Mouse (Mus musculus) heart, adult 2 months (tissue): ENCODE measurements at regions not wholly inside any gene's neighbourhood (a gene's known extent, or its start where the extent isn't known, plus 50 kb on each side); places are given as distances from the start of the nearest gene placed in this dataset.

Experiments used
- DNase-seq, 2 experiments: peaks; one replicate each; pipeline ENCODE4 v3.0.0; 2021
- H3K27ac ChIP-seq: fragments of 200-600 bp; 2 replicates; pipeline ENCODE4 v1.8.1; 2022
- H3K27me3 ChIP-seq: fragments of 200-500 bp; 2 replicates; pipeline ENCODE4 v1.6.1; 2012; ENCODE audit warnings: mild to moderate bottlenecking, low read length, inconsistent platforms, mixed read lengths; ENCODE audit not compliant: control insufficient read depth, insufficient read depth
- H3K36me3 ChIP-seq: fragments of 200-500 bp; 2 replicates; pipeline ENCODE4 v1.6.1; 2012; ENCODE audit warnings: low read length, inconsistent platforms; ENCODE audit not compliant: control insufficient read depth, insufficient read depth
- H3K4me1 ChIP-seq: fragments of 200-500 bp; 2 replicates; pipeline ENCODE4 v1.6.1; 2011; ENCODE audit warnings: low read length; ENCODE audit not compliant: control insufficient read depth, insufficient read depth
- H3K4me3 ChIP-seq: fragments of 200-600 bp; 2 replicates; pipeline ENCODE4 v1.8.1; 2022
- H3K79me2 ChIP-seq: fragments of 200-500 bp; replicated peaks from 2 replicates; pipeline ENCODE4 v1.6.1; 2012; ENCODE audit warnings: mild to moderate bottlenecking, inconsistent platforms, low read length, moderate library complexity, mixed read lengths; ENCODE audit not compliant: control insufficient read depth, insufficient read depth
- H3K9ac ChIP-seq: fragments of 200-500 bp; 2 replicates; pipeline ENCODE4 v1.6.1; 2012; ENCODE audit warnings: low read depth, mild to moderate bottlenecking, control low read depth, inconsistent platforms, low read length, mixed read lengths
- CTCF ChIP-seq: fragments of 200-600 bp; IDR thresholded peaks from 2 replicates; pipeline ENCODE4 v1.8.1; 2022; ENCODE audit warnings: antibody characterized with exemption, mild to moderate bottlenecking, moderate library complexity
- EP300 ChIP-seq: fragments of 200-500 bp; IDR thresholded peaks from 2 replicates; pipeline ENCODE4 v1.6.1; 2011; ENCODE audit warnings: low read depth, low read length, control low read depth; ENCODE audit not compliant: insufficient read depth
- POLR2A ChIP-seq: fragments of 200-500 bp; IDR thresholded peaks from 2 replicates; pipeline ENCODE4 v1.6.1; 2011; ENCODE audit warnings: mild to moderate bottlenecking, low read depth, low read length, control low read depth; ENCODE audit not compliant: insufficient read depth
- WGBS: fragments of 180-500 bp; shearing (Covaris S2); methylation state at CpG from one replicate; pipeline ENCODE4 v1.1.7; 2018; 5-methylcytosine and 5-hydroxymethylcytosine counted together
- intact Hi-C: fragments of 180-260 bp; cut with DNase I; formaldehyde crosslinking; loops from one replicate; pipeline ENCODE4 v1.15.1; 2025

DNA sequence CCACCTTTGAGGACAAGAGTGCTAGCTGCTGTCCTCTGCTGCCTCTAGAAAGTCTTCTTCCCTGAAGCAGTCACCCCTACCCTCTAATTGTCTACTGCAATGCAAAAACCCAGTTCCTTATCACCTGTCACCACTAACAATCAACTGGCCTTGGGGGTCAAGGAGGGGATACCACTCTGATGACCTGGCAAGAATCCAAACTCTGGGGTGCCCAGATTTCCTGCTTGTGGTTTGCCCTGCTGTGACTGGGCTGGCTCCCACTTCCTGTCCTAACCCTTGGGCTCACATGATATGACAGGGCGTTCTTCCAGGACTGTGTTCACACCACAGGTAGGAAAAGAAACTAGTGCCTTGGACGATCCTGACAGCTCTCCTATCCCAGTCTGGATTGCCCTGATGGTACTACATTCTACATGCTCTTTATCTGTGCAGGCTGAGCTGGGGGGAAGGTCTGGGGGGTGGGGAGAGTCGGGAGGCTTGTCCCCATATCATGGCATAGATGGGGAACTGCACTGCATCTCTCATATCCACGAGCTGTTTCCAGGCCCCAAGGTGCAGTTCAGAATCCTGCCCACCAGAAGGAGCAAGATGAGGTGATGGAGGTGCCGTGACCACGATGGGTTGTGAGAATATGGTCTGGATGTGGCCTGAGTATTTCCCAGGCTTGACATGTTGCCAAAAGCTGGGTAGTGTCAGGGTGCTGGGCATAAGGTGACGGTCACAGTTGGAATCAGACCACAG, 81.0 kb downstream of the Maf start:
- DNase-seq, result no peak
- H3K27me3 ChIP-seq, result no peaks in the 10 kb centered on the region
- no peak overlapping the region for H3K27ac ChIP-seq
- 72% methylated on average over 7 of the region's 7 CpGs for WGBS
- H3K4me3 ChIP-seq, result no peak overlapping the region
- H3K4me1 ChIP-seq, result no peaks in the 10 kb centered on the region
- no peaks in the 10 kb centered on the region for H3K79me2 ChIP-seq
- H3K36me3 ChIP-seq, result no peaks in the 10 kb centered on the region
- TF ChIP-seq POLR2A (no peak), CTCF (no peak), EP300 (no peak)
- H3K9ac ChIP-seq, result no peak overlapping the region
- intact Hi-C loops, result no loop called here

- H3K9ac ChIP-seq, result no peak overlapping the region
- H3K4me3 ChIP-seq, result no peak overlapping the region
- no peaks in the 10 kb centered on the region for H3K36me3 ChIP-seq
- 84% methylated on average over 1 of the region's 1 CpGs for WGBS
- H3K4me1 ChIP-seq, result no peaks in the 10 kb centered on the region
- no peak for TF ChIP-seq CTCF
- no peak for TF ChIP-seq POLR2A
- TF ChIP-seq EP300, result no peak
- intact Hi-C loops, result no loop called here
- no peaks in the 10 kb centered on the region for H3K27me3 ChIP-seq
- H3K27ac ChIP-seq, result no peak overlapping the region
- DNase-seq, result no peak
- no peaks in the 10 kb centered on the region for H3K79me2 ChIP-seq
Observed at GRCm38 (mm10) chr8:115625072-115625471, 82.5 kb downstream of the Maf start.

DNA sequence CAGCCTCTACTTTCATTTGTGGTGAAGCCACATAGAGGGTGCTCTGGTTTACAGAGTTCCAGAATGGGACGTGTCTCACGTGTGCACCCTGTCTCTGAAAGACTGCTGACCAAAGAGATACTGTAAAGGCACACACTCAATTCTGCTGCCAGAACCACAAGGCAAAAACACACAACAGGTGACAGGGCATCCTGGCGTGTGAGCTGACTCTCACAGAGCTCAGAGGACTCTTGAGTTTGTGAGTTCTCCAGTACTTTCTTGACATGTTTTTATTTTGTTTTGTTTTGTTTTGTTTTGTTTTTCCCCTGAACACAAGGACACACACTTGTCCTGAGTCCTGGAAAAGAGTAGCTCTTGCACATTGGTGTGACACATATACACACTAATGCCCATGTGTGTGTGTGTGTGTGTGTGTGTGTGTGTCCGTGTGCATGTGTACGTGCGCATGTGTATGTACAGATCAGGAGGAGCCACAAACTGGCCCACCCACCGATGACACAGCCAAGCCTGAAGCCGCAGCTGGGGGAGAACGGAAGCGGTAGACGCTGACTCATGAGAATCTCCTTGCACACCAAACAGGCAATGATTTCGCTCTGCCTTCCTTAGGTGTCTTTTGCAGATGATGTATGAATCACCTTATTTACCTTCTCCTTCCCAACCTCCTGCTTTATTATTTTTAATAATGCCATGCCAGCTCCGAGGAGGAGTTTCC, 89.4 kb downstream of the Maf start:
- H3K79me2 ChIP-seq, result no peaks in the 10 kb centered on the region
- no peak for TF ChIP-seq CTCF
- no peak for TF ChIP-seq POLR2A
- no peak for TF ChIP-seq EP300
- H3K4me3 ChIP-seq, result no peak overlapping the region
- no peaks in the 10 kb centered on the region for H3K36me3 ChIP-seq
- 0 out of 2 replicates have a peak, but pooled peaks cover 1% of the 10 kb centered on the region for H3K4me1 ChIP-seq
- intact Hi-C loops, result no loop called here
- WGBS, result 60% methylated on average over 13 of the region's 13 CpGs
- H3K9ac ChIP-seq, result no peak overlapping the region
- H3K27me3 ChIP-seq, result no peaks in the 10 kb centered on the region
- H3K27ac ChIP-seq, result no peak overlapping the region
- DNase-seq, result peak; percentile 39 to 53

DNA sequence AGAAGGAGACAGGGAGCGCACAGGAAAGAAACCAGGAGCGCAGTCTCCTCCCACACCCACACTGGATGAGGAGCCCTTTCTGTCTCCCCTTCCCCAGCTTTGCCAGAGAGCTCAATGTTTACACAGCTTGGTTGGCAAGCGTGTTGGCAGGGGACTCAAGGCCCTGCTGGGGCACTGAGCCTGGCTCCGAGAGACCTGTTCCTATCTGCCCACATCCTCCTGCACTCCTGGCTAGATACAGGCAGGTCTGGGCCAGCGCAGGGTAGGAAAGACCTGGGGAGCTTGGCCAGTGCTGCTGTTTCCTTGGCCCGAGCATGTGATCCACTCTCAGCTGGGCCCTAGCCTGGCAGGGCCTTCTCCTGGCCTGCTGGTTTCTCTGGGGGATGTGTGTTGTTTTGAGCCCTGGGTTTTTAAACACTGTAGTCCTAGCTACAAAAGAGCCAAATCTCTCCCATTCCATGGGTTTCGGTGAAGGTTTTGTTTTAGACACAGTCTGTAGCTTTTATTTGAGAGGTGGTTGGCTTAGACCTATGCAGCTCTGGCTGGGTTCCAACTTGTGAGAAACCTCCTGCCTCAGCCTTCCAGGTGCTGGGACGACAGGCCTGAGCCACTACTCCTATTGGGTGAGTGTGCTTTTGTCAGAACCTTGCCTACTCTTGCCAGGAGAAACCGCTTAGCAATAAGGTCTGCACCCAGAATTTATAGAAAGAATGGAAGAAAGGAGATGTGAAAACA, 90.6 kb downstream of the Maf start:
- Histone ChIP-seq H3K36me3 (no peaks in the 10 kb centered on the region), H3K9ac (no peak overlapping the region), H3K4me1 (0 out of 2 replicates have a peak, but pooled peaks cover 1% of the 10 kb centered on the region), H3K27me3 (no peaks in the 10 kb centered on the region), H3K27ac (no peak overlapping the region), H3K79me2 (no peaks in the 10 kb centered on the region), H3K4me3 (no peak overlapping the region)
- TF ChIP-seq EP300, result no peak
- no peak for TF ChIP-seq POLR2A
- no peak for TF ChIP-seq CTCF
- intact Hi-C loops, result no loop called here
- no peak for DNase-seq
- 81% methylated on average over 9 of the region's 9 CpGs for WGBS

- Histone ChIP-seq H3K9ac (no peak overlapping the region), H3K27me3 (no peaks in the 10 kb centered on the region), H3K79me2 (no peaks in the 10 kb centered on the region), H3K4me3 (no peak overlapping the region), H3K4me1 (0 out of 2 replicates have a peak, but pooled peaks cover 1% of the 10 kb centered on the region), H3K36me3 (no peaks in the 10 kb centered on the region), H3K27ac (no peak overlapping the region)
- TF ChIP-seq EP300, result 0 out of 2 replicates have a peak, but pooled peaks have one; percentile 23
- no peak for TF ChIP-seq CTCF
- peak in 1 of 2 experiments; percentile 38 for DNase-seq
- intact Hi-C loops, result no loop called here
- 35% methylated on average over 5 of the region's 5 CpGs for WGBS
Observed at GRCm38 (mm10) chr8:115613946-115614584, 93.5 kb downstream of the Maf start.
